Mouse (Mus musculus): Measurements from ENCODE around the gene Zbtb24. TPM values are rescaled to one million over a fixed set of nuclear protein-coding genes. Genes with fewer than 3 reads are reported as not detected.
A peak's percentile ranks its signal among the peaks of the same experiment; 100 is the strongest.
"Not testable (repeated sequence)": the region's sequence is repeated elsewhere in the genome, so short reads cannot be mapped to it uniquely, and the experiment has no call there.

Zbtb24 gene
- 18.3 and 19.5 TPM in 2 replicates for polyA plus RNA-seq (2015; fragmentation: Nextera tagmentation; extraction: Ambion mirVana)

DNA sequence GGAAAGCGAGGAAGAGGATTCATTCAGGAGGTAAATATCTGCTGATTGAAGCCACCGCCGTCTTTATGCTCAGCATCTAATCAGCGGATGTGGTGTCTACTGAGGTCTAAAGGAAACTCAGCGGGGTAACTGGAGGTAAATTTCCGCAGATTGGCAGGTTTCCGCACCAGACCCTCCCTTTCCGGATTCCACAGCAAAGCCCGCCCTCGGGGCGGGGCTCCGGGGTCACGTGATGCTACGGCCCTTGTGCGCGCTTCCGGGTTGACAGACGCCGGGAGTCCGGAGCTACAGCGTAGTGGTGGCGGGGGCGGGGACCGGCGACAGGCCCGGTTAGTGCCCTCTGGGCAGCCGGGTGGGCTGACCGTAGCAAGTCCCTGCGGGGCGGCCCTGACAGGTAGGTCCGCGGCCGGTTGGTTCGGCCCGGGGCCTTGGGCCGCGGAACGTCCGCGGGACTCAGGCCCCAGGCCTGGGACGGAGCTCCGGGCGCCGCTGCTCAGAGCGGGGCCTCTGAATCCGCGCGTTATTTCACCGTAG lies at the start of gene Zbtb24:
Gene Zbtb24 (plus strand): TSS at position 247 of the 534 bp plus-strand sequence.
- peak; percentile 95 for ATAC-seq (ENCODE audit: low FRiP score, low read depth)
- peaks cover 37% of the 10 kb centered on the region for H3K4me1 ChIP-seq (replicated peaks)
- under 1% methylated on average over 48 of the region's 49 CpGs for WGBS
- H3K27me3 ChIP-seq = no peaks in the 10 kb centered on the region
- H3K4me2 ChIP-seq = peak within 1 kb of the TSS; percentile 65
- H3K27ac ChIP-seq (replicated peaks) = peak within 1 kb of the TSS; percentile 80
- peaks cover 9% of the 10 kb centered on the region; the same call in 1 of the 2 replicates for H3K36me3 ChIP-seq
- H3K4me3 ChIP-seq = peak within 1 kb of the TSS; percentile 64
- no peaks in the 10 kb centered on the region for H3K9me3 ChIP-seq
- H3K9ac ChIP-seq = peak within 1 kb of the TSS; percentile 67

DNA sequence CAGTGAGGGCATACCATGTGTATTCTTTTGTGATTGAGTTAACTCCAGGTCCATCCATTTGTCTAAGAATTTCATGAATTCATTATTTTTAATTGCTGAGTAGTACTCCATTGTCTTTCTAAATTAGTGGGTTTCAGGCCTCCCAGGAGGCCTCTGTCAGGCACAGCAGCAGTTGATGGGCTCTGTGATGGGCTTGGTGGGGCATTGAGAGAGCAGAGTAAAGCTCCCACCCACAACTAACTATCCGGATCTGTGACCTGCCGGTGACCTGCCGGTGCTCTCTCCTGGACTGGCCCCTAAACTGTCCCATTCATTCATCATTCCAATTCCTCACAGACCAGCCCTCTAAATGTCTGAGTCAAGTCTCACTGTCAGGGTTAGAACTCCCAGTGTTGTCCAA lies 49.1 kb upstream of the Zbtb24 start:
- no peak overlapping the region for H3K27ac ChIP-seq (replicated peaks)
- no peak for ATAC-seq (ENCODE audit: low FRiP score, low read depth)
- WGBS = 75% methylated on average over 3 of the region's 3 CpGs
- H3K4me3 ChIP-seq = no peak overlapping the region
- H3K9me3 ChIP-seq = no peaks in the 10 kb centered on the region
- H3K9ac ChIP-seq = no peak overlapping the region
- H3K27me3 ChIP-seq = no peaks in the 10 kb centered on the region
- no peak overlapping the region for H3K4me2 ChIP-seq
- H3K4me1 ChIP-seq (replicated peaks) = no peaks in the 10 kb centered on the region
- H3K36me3 ChIP-seq = no peaks in the 10 kb centered on the region

DNA sequence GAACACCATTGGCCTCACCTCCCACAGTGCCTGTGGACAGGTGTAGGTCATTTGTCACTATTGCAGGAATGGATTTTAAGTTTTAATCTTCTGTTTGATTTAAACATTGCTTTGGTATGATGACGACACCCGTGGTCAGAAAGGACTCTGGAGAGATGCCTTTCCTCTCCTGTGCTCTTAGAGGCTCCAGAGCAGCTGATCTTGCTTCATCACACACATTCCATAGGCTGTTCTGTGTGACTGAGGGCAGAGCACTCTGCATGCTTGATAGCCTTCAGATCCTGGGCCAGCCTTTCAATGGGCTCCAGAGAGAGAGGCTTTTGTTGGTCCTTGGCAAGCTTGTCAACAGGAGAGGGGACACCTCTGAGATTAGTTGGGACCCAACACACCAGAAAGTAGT lies 46.8 kb upstream of the Zbtb24 start:
- no peaks in the 10 kb centered on the region for H3K36me3 ChIP-seq
- H3K4me3 ChIP-seq = no peak overlapping the region
- no peaks in the 10 kb centered on the region for H3K9me3 ChIP-seq
- H3K4me2 ChIP-seq = no peak overlapping the region
- H3K9ac ChIP-seq = no peak overlapping the region
- H3K27me3 ChIP-seq = no peaks in the 10 kb centered on the region
- WGBS = 76% methylated on average over 2 of the region's 2 CpGs
- H3K27ac ChIP-seq (replicated peaks) = no peak overlapping the region
- ATAC-seq (ENCODE audit: low FRiP score, low read depth) = no peak
- H3K4me1 ChIP-seq (replicated peaks) = no peaks in the 10 kb centered on the region

DNA sequence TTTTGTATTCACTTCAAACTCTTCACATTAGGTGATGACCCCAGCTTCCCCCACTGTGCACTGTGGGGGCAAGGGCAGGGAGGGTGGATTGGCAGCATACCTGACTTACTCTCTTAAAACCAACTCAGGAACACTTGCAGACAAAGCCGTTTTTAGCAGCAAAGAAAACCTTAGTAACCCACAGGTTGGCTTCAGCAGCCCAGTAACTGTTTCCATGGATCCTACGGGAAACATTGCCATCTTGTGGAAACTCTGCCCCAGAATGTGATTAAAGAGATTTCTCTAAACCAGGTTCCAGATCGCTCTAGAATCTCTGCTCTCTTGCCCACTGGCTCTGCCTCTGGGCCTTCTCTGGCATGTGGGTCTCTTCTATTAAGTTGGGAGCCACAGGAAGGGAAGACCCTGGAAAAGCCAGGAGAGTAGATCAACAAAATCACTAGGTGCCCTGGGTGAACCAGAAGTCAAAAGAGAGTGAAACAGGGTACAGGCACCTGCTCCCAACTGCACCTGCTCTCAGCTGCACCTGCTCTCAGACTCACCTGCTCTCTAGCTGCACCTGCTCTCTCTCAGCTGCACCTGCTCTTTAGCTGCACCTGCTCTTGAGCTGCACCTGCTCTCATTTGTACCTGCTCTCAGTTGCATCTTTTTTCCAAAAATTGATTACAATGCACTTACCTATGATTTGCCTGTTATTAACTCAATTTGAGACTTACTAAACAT lies 46.1 kb upstream of the Zbtb24 start:
- Histone ChIP-seq H3K27me3 (no peaks in the 10 kb centered on the region), H3K36me3 (no peaks in the 10 kb centered on the region), H3K27ac (replicated peaks) (no peak overlapping the region), H3K4me2 (no peak overlapping the region), H3K4me1 (replicated peaks) (no peaks in the 10 kb centered on the region), H3K9ac (no peak overlapping the region), H3K9me3 (no peaks in the 10 kb centered on the region), H3K4me3 (no peak overlapping the region)
- no peak for ATAC-seq (ENCODE audit: low FRiP score, low read depth)
- WGBS = 42% methylated on average over 3 of the region's 3 CpGs

DNA sequence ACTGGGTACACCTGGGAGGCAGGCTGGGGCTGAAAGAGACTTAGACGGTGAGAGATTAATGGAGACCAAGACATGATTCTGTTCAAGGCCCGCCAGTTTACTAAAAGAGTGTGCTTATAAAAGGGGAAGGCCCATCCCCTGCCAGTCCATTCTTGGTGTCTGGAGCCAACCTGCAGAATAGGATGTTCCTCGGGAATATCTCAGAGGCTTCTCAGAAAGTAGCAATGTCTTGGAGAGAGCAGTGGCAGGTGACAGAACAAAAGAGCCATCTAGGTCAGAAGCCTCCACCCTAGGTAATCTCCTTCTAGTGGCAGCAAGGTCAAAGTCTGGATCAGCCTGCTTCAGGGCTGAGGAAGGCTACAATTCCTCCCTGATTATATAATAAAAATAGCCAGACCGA lies 40.0 kb upstream of the Zbtb24 start:
- not testable (repeated sequence) for H3K9me3 ChIP-seq; ATAC-seq (ENCODE audit: low FRiP score, low read depth); H3K9ac ChIP-seq; H3K4me2 ChIP-seq; H3K4me3 ChIP-seq; H3K27ac ChIP-seq (replicated peaks); H3K27me3 ChIP-seq; H3K4me1 ChIP-seq (replicated peaks); H3K36me3 ChIP-seq
- WGBS = 90% methylated on average over 4 of the region's 4 CpGs

DNA sequence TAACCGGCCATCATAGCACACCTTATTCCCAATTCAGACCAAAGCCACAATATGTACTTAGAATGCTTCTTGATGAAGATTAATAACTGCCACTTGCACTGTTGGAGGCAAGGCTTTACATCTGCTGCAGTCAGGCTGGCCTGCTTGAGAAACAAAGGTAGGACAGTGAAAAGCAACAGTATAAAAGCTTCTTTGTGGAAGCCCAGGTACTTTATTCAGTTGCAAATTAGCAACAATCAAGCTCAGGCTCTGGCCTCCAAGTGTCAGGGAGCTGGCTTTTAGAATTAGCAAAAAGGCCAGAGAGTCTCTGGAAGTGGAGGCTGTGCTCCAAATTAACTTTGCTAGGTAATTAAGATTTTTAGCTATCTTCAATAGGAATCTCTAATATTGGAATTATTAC lies 39.4 kb upstream of the Zbtb24 start:
- not testable (repeated sequence) for H3K9ac ChIP-seq; ATAC-seq (ENCODE audit: low FRiP score, low read depth); H3K36me3 ChIP-seq; H3K4me2 ChIP-seq; H3K4me3 ChIP-seq; H3K27ac ChIP-seq (replicated peaks); H3K27me3 ChIP-seq; H3K4me1 ChIP-seq (replicated peaks)
- WGBS = 96% methylated on average over 1 of the region's 1 CpGs
- peaks cover 11% of the 10 kb centered on the region; the same call in 1 of the 2 replicates for H3K9me3 ChIP-seq

DNA sequence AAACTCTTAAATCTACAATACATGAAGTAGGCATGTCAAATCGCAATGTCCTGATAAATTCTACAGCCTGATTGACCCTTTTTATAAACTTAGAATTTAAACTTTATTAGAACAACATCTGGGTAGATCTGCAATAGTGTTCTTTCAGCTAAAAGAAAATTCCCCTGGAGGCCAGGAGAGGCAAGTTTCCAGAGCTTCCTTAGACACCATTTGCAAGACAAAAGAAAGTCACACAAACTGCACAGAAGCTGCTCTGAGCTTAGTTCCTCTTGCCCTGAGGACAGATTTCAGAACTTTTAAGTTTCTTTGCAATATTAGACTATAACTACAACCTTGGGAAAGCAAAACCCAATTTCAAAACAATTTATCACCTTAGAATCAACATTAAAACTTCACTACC lies 36.7 kb upstream of the Zbtb24 start:
- not testable (repeated sequence) for H3K27me3 ChIP-seq; H3K4me2 ChIP-seq; H3K9ac ChIP-seq; H3K4me3 ChIP-seq; H3K4me1 ChIP-seq (replicated peaks); H3K36me3 ChIP-seq; H3K27ac ChIP-seq (replicated peaks); ATAC-seq (ENCODE audit: low FRiP score, low read depth)
- WGBS = 87% methylated on average over 1 of the region's 1 CpGs
- peaks cover 15% of the 10 kb centered on the region; the same call in 1 of the 2 replicates for H3K9me3 ChIP-seq

DNA sequence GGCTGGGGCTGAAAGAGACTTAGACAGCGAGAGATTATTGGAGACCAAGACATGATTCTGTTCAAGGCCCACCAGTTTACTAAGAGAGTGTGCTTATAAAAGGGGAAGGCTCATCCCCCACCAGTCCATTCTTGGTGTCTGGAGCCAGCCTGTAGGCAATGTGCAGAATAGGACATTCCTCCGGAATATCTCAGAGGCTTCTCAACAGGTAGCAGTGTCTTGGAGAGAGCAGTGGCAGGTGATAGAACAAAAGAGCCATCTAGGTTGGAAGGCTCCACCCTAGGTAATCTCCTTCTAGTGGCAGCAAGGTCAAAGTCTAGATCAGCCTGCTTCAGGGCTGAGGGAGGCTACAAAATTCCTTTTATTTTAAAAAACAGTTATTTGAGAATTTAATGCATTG lies 34.8 kb upstream of the Zbtb24 start:
- not testable (repeated sequence) for H3K27ac ChIP-seq (replicated peaks); H3K4me3 ChIP-seq; H3K27me3 ChIP-seq; H3K4me1 ChIP-seq (replicated peaks); H3K9me3 ChIP-seq; H3K36me3 ChIP-seq; H3K9ac ChIP-seq; H3K4me2 ChIP-seq; ATAC-seq (ENCODE audit: low FRiP score, low read depth)
- WGBS = 91% methylated on average over 2 of the region's 2 CpGs

DNA sequence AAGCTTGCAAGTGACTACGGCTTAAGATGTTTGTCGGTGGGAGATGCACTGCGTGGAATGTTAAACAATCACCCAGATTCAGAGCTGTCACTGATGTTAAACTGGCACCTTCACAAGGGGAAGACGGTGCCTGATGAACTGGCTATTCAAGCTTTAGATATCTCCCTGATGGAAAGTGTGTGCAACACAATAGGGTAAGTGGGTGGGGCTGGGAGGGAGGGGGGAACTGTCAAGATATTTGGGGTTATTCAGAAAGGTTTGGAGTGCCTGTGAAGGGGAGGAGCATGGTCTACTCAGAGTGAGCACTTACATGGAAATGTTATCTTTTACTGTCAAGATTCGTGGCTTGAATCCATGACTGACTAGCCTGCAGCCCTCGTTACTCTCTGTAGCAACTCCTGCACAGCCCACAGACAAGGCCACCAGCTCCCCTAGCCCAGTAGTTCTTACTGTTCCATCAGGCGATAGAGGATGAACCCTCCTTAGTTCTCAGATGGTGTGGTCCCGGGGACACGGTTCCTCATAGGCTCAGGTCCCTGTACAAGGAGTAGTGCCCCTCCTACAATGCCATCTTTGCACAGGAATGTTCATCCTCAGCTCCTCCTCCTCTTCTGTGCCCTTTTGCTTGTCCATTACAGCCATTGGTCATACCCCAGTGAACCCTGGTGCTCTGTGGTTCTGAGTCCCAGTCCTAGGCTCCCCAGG lies 29.5 kb upstream of the Zbtb24 start:
- Histone ChIP-seq H3K4me1 (replicated peaks) (no peaks in the 10 kb centered on the region), H3K36me3 (no peaks in the 10 kb centered on the region), H3K4me2 (no peak overlapping the region), H3K9me3 (0 out of 2 replicates have a peak, but pooled peaks cover 5% of the 10 kb centered on the region), H3K4me3 (no peak overlapping the region), H3K27me3 (no peaks in the 10 kb centered on the region), H3K27ac (replicated peaks) (no peak overlapping the region), H3K9ac (no peak overlapping the region)
- WGBS = 74% methylated on average over 9 of the region's 9 CpGs
- ATAC-seq (ENCODE audit: low FRiP score, low read depth) = no peak

DNA sequence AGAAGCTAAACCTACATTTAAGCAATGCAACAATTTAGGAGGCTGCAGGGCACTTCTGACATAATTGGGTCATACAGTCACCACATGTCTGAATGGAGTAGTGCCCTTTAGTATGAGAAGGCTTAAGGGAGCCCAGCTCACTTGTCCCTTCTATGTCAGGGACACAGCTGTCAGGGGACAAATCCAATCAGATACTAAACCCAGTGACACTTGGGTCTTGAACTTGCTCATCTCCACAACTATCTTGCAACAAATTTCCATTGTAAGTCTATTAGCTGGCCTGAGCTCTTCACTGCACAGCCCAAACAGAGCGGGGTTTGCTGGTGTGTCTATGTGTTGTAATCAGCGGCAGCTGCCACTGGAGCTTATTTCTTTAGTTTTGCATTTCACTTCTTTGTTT lies 26.5 kb upstream of the Zbtb24 start:
- no peak overlapping the region for H3K9ac ChIP-seq
- no peaks in the 10 kb centered on the region for H3K4me1 ChIP-seq (replicated peaks)
- WGBS = 78% methylated on average over 2 of the region's 2 CpGs
- no peak overlapping the region for H3K4me2 ChIP-seq
- no peak for ATAC-seq (ENCODE audit: low FRiP score, low read depth)
- no peaks in the 10 kb centered on the region for H3K36me3 ChIP-seq
- no peaks in the 10 kb centered on the region for H3K9me3 ChIP-seq
- no peak overlapping the region for H3K27ac ChIP-seq (replicated peaks)
- H3K27me3 ChIP-seq = no peaks in the 10 kb centered on the region
- H3K4me3 ChIP-seq = no peak overlapping the region

DNA sequence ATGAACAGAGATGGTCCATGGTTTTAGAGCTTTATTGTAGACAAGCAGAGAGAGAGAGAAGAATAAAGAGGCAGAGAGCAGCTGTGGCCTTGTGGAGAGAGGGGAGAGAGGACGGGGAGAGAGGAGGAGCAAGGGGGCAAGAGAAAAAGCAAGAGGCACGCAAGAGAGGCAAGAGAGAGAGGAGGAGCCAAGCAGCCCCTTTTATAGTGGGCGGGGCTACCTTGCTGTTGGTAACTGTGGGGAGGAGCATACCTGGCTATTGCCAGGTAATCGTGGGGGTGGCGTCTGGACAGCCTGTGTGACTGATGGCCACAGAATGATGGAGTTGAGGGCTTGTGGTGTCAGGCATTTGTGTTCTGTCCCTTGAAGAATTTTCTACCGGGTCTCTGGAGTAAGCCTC lies 23.8 kb upstream of the Zbtb24 start:
- no peak overlapping the region for H3K4me3 ChIP-seq
- no peaks in the 10 kb centered on the region for H3K36me3 ChIP-seq
- 57% methylated on average over 6 of the region's 6 CpGs for WGBS
- no peaks in the 10 kb centered on the region for H3K4me1 ChIP-seq (replicated peaks)
- H3K27me3 ChIP-seq = no peaks in the 10 kb centered on the region
- no peak for ATAC-seq (ENCODE audit: low FRiP score, low read depth)
- no peak overlapping the region for H3K27ac ChIP-seq (replicated peaks)
- no peak overlapping the region for H3K9ac ChIP-seq
- H3K4me2 ChIP-seq = no peak overlapping the region
- no peaks in the 10 kb centered on the region for H3K9me3 ChIP-seq

DNA sequence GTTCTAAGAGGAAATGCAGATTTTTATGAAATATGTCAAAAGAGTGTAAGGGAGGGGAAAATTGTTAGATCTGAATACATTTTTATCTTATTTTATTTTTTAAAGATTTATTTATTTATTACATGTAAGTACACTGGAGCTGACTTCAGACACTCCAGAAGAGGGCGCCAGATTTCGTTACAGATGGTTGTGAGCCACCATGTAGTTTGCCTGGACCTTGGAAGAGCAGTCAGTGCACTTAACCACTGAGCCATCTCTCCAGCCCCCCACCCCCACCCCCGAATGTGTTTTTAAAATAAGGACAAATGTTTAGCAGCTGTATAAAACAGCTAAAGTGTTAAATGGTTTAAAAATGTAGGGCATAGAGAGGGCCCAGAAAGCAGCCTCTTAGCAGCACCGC lies 15.6 kb upstream of the Zbtb24 start:
- Histone ChIP-seq H3K9ac (no peak overlapping the region), H3K27me3 (peaks cover 4% of the 10 kb centered on the region; the same call in 1 of the 2 replicates), H3K4me3 (no peak overlapping the region), H3K36me3 (no peaks in the 10 kb centered on the region), H3K9me3 (no peaks in the 10 kb centered on the region), H3K27ac (replicated peaks) (no peak overlapping the region), H3K4me1 (replicated peaks) (no peaks in the 10 kb centered on the region), H3K4me2 (no peak overlapping the region)
- WGBS = 28% methylated on average over 4 of the region's 4 CpGs
- no peak for ATAC-seq (ENCODE audit: low FRiP score, low read depth)

Data from hindbrain, embryonic 15.5 days (tissue).